Mouse (Mus musculus): Measurements from ENCODE around the gene Hamp2.

Gene Hamp2

DNA sequence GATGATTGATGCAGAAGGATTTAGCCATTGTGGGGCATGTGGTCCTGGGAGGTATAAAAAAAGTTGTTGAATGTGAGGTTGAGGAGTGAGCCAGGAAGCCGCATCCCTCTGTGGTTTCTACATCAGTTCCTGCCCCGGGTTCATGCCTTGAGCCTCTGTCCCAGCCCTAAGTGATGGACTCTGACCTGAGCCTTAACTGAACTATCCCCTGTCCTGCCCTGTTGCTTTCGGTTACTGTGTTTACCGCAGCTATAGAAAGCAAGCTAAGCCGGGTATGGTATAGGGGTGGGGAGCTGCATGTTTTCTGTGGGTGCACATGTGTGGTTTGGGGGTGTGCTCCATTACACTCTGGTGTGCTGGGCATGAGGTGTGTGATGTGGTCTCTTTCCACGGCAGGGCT is 14.7 kb downstream of the Hamp2 start:
- no peak for TF ChIP-seq GATA4 (IDR thresholded peaks at IDR 0.05; ENCODE audit: insufficient replicate concordance, low read length)

DNA sequence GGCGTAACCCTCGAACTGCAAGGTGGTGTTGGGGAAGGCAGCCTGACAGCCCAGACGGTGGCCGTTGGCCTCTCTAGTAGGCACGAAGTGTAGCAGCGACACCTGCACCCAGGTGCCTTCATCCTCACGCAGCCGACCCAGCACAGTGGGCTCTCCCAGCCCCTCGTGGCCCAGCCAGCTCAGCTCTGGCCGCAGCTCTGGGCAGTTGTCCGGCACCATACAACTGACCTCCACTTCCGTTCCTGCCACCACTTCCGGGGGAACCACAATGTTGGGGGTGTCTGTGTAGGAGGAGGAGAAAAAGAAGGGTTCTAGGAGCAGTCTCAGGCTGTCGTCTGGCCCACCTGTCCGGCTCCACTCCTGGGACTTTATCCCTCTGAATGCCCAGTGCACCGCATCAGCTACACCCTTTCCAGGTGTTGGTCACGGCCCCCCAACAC is 15.5 kb downstream of the Hamp2 start:
- no peak for TF ChIP-seq GATA4 (IDR thresholded peaks at IDR 0.05; ENCODE audit: insufficient replicate concordance, low read length)

DNA sequence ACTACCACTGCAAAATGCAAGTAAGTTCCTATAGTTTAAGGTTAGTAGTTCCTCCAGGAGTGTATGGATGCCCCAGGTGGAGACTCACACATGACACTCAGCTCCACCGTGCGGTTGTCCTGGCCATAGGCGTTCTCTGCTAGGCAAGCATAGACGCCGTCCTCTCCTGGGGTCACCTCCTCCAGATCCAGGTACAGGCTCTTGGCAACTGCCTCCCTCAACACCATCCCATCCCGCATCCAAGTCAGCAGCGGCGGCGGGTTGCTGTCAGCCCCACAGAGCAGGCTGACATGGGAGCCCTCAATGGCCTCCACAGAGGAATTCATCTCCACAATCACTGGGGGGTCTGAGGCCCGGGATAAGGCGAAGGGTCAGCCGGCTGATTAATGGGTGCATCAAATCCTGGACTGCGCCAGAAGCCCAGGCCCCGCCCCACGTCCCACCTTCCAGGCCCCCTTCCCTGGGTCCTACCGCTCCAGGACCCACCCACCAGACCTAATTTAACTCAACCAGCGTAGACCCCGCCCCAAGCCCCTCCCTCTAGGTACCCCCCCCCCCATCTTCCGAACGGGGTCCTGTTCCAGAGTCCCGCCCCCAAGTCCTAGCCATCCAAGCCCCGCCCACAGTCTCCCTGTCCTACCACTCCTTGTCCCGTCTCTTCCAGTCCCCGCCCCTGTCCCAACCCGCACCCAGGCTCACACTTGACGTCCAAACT is 16.0 kb downstream of the Hamp2 start:
- no peak for TF ChIP-seq GATA4 (IDR thresholded peaks at IDR 0.05; ENCODE audit: insufficient replicate concordance, low read length)

DNA sequence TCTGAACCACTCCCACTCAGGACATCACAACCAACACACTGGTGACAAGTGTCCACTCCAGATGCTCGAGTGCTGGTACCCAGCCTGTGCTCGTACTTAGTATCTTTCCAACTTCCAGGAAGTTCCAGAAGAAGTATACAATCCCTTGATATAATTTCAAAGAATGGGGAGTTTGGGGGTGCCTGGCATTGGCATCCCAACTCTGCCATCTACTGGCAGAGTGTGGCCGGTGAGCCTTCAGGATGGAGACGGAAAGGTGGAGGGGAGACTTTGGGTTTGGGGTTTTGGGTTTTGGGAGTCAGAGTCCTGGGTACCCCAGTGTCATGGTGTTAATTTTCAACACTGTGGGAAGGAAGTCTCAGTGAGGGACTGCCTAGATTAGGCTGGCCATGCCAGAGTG is 20.4 kb downstream of the Hamp2 start:
- no peak for TF ChIP-seq GATA4 (IDR thresholded peaks at IDR 0.05; ENCODE audit: insufficient replicate concordance, low read length)

DNA sequence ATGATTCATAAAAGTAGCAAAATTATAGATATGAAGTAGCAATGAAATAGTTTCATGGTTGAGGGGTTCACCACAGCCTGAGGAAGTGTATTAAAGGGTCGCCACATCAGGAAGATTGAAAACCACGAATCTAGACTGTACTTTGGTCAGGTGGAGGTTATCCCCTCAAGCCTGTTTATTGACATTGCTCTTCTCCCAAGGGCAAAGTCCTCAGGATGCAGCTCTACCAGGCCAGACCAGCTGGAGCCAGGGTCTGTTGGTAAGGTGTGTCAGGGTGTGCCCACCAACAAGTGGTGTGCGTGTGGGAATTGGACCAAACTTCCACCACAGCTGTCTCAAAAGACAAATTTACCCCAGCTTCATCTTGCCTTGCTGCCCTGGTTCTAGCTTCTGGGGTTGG is 29.3 kb downstream of the Hamp2 start:
- no peak for TF ChIP-seq GATA4 (IDR thresholded peaks at IDR 0.05; ENCODE audit: insufficient replicate concordance, low read length)

DNA sequence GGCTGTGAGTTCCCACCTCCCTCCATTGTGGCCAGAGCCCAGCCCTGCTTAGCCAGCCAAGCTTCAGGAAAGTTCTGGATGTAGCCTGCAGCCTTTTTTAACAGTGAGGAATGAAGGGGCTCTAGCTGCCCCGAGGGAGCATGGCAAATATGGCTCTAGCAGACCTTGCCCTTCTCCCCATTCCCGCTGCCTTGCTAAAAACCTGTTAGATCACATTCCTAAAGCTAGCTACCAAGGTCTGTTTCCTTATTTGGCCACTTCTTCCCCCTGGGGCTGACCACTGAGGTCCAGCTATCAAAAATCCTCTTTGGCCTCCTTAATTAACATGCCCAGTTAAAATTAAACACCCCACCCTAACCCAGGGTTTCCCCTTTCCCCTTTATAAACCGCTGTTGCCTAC is 32.0 kb downstream of the Hamp2 start:
- no peak for TF ChIP-seq GATA4 (IDR thresholded peaks at IDR 0.05; ENCODE audit: insufficient replicate concordance, low read length)

DNA sequence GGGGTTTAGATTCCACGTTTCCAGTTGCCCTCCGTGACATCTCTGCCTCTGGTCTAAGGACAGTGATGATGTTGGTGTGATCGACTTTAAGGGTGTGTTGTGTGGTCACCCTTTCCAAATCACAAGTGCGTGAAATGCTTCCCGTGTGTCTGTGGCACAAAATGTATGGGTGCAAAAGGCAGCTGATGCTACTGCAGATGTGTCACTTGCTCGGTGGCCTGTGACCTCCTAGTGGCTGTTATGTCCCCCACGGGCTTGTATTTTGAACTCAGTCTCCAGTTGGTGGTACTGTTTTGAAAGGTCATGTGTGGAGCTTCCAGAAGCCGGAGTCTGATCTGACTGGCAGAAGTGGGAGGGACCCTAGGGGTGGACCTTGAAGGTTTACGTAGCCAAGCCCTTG is 32.7 kb downstream of the Hamp2 start:
- TF ChIP-seq GATA4 (IDR thresholded peaks at IDR 0.05; ENCODE audit: insufficient replicate concordance, low read length), result no peak

DNA sequence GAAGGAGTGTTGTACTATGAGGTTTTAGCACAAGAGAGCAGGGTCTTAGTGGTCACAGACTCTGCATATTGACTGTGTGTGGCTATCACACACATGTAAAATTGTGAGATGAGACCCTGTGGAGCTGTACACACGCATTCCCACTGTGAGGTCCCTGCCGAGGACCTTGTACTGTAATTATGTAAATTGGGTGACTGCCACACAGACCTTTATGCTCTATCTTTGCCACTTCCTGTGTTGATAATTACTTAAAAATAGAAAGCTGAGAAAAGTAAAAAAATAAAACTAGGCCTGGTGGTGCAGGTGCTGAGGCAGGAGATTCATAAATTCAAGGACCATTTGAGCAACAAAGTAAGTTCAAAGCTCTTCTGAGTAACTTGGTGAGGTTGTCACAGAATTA is 33.8 kb downstream of the Hamp2 start:
- no peak for TF ChIP-seq GATA4 (IDR thresholded peaks at IDR 0.05; ENCODE audit: insufficient replicate concordance, low read length)

DNA sequence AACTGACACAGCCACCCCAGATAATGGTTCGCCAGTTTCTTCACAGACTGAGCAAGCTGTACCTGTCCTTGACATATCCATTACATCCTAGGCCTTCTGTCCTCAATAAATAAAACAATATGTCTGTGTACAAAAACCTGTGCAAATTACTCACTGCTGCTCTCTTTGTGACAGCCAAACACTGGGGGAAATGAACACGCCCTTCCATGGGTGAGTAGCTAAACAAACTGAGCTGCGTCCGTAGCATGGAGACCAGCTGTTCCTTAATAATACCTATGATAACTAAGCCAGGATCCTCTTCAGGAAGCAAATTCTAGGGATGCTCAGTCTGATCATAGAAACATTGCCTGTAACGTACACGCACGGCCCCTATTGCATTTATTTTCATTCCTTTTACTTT is 35.7 kb downstream of the Hamp2 start:
- TF ChIP-seq GATA4 (IDR thresholded peaks at IDR 0.05; ENCODE audit: insufficient replicate concordance, low read length), result no peak

DNA sequence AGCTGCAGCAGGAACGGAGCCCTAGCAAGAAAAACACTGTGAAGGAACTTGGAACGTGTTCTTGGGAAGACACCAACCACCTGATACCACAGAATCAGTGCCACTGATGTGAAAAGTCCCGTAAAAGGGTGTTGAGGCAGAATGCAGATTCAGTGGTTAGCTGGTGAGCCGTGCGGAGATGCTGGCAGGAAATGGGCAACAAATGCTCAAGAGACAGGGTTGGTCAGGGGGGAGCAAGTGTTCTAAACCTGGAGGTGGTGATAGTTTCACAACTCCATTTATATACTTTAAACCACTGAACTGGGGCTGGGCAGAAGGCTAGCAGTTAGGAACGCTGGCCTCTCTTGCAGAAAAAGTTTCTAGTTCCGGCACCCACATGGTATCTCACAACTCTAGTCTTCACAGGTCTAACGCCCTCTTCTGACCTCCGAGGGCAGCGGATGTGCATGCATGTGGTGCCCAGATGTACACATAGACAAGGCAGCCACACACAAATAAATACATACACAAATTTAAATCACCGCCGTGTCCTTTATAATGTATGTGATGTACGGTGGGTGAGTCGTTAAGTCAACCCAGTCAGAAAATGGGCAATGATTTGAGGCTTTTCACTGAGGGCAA is 36.8 kb downstream of the Hamp2 start:
- no peak for TF ChIP-seq GATA4 (IDR thresholded peaks at IDR 0.05; ENCODE audit: insufficient replicate concordance, low read length)

DNA sequence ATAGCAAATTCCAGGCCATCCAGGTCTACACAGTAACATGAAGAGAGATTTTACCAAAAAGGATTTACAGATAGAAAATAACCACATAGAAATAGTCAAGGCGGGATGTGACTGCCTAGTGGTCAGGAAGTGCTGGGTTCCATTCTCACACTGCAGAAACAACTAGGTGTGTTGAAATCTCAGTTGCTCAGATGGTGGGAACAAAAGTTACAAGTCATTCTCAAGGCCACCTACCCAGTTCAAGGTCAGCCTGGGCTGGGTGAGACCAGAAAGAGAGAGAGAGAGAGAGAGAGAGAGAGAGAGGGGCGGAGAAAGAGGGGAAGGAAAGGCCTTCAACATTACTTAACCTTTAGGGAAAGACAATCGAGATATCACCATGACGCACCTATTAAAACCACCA is 37.6 kb downstream of the Hamp2 start:
- no peak for TF ChIP-seq GATA4 (IDR thresholded peaks at IDR 0.05; ENCODE audit: insufficient replicate concordance, low read length)

DNA sequence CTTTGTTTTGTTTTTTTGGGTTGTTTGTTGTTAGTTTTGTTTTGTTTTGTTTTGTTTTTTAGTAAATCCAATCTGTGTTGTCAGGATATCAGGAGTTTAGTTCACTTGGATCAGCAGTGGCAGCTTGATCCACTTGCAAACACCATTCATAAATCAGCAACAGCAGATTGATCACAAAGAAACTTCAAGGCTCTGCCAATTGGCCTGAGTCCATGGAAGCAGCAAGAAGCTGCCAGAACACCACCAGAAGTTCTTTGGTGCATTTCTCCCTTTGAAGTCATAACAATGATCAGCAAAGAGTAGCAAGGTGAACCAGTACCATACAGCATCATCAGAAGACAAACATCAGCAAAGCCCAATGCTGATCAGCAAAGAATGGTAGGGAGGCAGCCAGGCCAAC is 40.4 kb downstream of the Hamp2 start:
- no peak for TF ChIP-seq GATA4 (IDR thresholded peaks at IDR 0.05; ENCODE audit: insufficient replicate concordance, low read length)

DNA sequence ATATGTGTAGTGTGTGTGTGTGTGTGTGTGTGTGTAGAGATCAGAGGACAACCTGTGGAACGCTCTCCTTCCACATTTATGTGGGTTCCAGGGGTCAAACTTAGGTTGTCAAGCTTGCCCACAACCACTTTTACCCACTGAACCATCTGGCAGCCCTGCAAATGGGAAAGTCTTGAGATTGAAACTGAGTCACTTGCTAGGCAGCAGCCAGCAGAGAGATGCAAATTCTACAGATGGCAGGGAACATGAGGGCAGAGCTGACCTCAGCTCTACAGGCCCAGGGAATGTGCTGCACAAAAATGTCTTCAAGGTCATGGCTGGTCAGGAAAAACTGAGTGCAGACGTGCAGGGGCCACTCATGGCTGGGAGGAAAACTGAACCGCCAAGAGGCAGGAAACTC is 43.1 kb downstream of the Hamp2 start:
- no peak for TF ChIP-seq GATA4 (IDR thresholded peaks at IDR 0.05; ENCODE audit: insufficient replicate concordance, low read length)

DNA sequence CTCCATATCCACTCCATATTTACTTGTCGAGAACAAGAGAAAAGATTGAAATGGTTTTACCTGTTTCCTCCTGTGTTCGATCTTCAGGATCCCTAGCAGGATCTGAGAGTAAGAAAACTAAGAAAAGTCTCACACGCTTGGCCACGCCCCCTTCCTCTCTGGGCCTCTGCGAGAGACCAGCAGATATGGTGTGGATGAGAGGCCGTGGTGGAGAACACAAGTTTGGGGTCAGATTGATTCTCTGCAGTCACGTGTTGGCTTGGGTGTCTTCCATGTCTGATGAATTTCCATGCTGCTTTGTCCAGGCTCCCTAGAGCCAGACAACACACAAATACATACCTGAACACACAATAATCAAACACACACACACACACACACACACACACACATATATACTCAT is 44.3 kb downstream of the Hamp2 start, which contains the start of gene Cd22:
Cd22 (minus strand) TSS at position 167 of the 400 bp plus-strand sequence.
- no peak for TF ChIP-seq GATA4 (IDR thresholded peaks at IDR 0.05; ENCODE audit: insufficient replicate concordance, low read length)

DNA sequence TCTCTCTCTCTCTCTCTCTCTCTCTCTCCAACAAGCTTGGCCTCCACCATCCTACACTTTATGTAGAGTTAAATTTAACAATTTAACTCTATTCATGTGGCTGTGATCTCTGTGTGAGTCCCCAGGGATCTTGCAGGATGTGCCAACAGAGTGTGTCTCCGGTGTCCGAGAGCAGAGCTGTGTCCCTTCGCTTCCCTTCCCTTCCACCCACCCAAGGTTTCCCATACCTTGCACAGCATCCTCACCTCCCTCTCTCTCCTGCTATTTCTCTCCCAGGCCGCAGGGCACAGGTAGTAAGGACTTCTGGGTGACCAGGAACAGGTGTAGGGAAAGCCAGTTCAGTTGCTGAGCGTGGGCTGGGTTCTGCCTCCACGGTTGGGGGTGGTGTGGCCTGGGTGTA is 45.5 kb downstream of the Hamp2 start:
- TF ChIP-seq GATA4 (IDR thresholded peaks at IDR 0.05; ENCODE audit: insufficient replicate concordance, low read length), result no peak

DNA sequence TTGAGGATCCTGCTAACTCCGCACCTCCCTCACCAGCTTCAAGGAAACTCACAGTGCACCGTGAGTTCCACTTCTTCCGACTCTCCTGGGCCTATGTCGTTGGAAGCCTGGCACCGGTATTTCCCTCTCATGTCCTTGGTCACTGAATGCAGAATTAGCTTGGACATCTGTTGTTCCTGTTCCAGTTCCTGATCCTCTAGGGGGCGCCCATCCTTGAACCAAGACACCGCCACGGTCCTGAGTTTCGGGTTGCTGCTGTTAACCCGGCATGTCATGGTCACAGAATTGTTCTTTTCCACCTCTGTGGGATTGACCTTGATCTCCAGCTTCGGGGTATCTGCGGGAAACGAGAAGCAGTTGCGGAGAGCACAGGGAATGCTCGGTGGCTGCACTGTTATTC is 51.4 kb downstream of the Hamp2 start:
- TF ChIP-seq GATA4 (IDR thresholded peaks at IDR 0.05; ENCODE audit: insufficient replicate concordance, low read length), result no peak

All from liver, adult (tissue).